Mouse (Mus musculus) limb, embryonic 11.5 days (tissue): ENCODE data around the gene Cep135. TPM values are rescaled to one million over a fixed set of nuclear protein-coding genes. Genes with fewer than 3 reads are reported as not detected.

ENCODE experiments used
- ATAC-seq: fragments of 200-750 bp; cut with Nextera tagmentation; 2 replicates; pipeline ENCODE4 v1.8.0; 2017; ENCODE audit warnings: low read depth; ENCODE audit not compliant: insufficient number of reproducible peaks, low FRiP score, low TSS enrichment
- DNase-seq: peaks from one replicate; pipeline ENCODE4 v3.0.0-alpha.2; 2015; ENCODE audit warnings: low spot score
- H3K27ac ChIP-seq: fragments of 300-500 bp; sonication (generic); replicated peaks from 2 replicates; pipeline ENCODE4 v1.5.1; 2014; ENCODE audit warnings: low read depth, mild to moderate bottlenecking, low read length
- H3K27me3 ChIP-seq: fragments of 300-500 bp; sonication (generic); 2 replicates; pipeline ENCODE4 v1.6.1; 2014; ENCODE audit warnings: mild to moderate bottlenecking, low read length, mixed read lengths; ENCODE audit not compliant: control insufficient read depth, insufficient read depth
- H3K36me3 ChIP-seq: fragments of 300-500 bp; sonication (generic); 2 replicates; pipeline ENCODE4 v1.6.1; 2014; ENCODE audit warnings: mild to moderate bottlenecking, low read length, moderate library complexity, mixed read lengths; ENCODE audit not compliant: control insufficient read depth, insufficient read depth
- H3K4me1 ChIP-seq: fragments of 300-500 bp; sonication (generic); 2 replicates; pipeline ENCODE4 v1.6.1; 2014; ENCODE audit warnings: low read length, mixed read lengths; ENCODE audit not compliant: control insufficient read depth, insufficient read depth
- H3K4me2 ChIP-seq: fragments of 300-500 bp; sonication (generic); 2 replicates; pipeline ENCODE4 v1.6.1; 2014; ENCODE audit warnings: low read depth, mild to moderate bottlenecking, moderate library complexity; ENCODE audit not compliant: severe bottlenecking
- H3K4me3 ChIP-seq: fragments of 300-500 bp; sonication (generic); 2 replicates; pipeline ENCODE4 v1.5.1; 2014; ENCODE audit warnings: low read depth, low read length
- H3K9ac ChIP-seq: fragments of 300-500 bp; sonication (generic); 2 replicates; pipeline ENCODE4 v1.6.1; 2014; ENCODE audit warnings: mild to moderate bottlenecking, low read length
- H3K9me3 ChIP-seq: fragments of 300-500 bp; sonication (generic); 2 replicates; pipeline ENCODE4 v1.6.1; 2016; ENCODE audit warnings: low read length; ENCODE audit not compliant: control insufficient read depth
- WGBS: fragments of 180-500 bp; shearing (Covaris S2); extraction: QIAGEN DNeasy Blood & Tissue Kit; methylation state at CpG from one replicate; pipeline ENCODE4 v1.1.7; 2014; 5-methylcytosine and 5-hydroxymethylcytosine counted together
- polyA plus RNA-seq: library from polyadenylated mRNA; unstranded; fragments of >200 nt; fragmentation: Nextera tagmentation; extraction: Ambion mirVana; gene quantifications from 2 replicates; pipeline ENCODE4 v1.2.1, GENCODE M21; 2014

Cep135 gene
- polyA plus RNA-seq, 1 experiment from 2014 or later, result 12.7 TPM

GRCm38 (mm10) chr5:76681895-76682656, 93.6 kb downstream of the Cep135 start:
- no peak overlapping the region for H3K27ac ChIP-seq

GRCm38 (mm10) chr5:76683455-76683854, 95.0 kb downstream of the Cep135 start:
- 90% methylated on average over 5 of the region's 5 CpGs for WGBS
- Histone ChIP-seq H3K36me3 (no peaks in the 10 kb centered on the region), H3K4me3 (no peak overlapping the region), H3K9me3 (no peaks in the 10 kb centered on the region), H3K27me3 (no peaks in the 10 kb centered on the region), H3K4me2 (no peak overlapping the region), H3K9ac (no peak overlapping the region), H3K27ac (no peak overlapping the region), H3K4me1 (no peaks in the 10 kb centered on the region)
- DNase-seq (no peak), ATAC-seq (no peak)

More at GRCm38 (mm10) chr5:76681895-76682656, 93.6 kb downstream of the Cep135 start:
- no peak for DNase-seq
- Histone ChIP-seq H3K4me1 (no peaks in the 10 kb centered on the region), H3K27me3 (no peaks in the 10 kb centered on the region), H3K36me3 (no peaks in the 10 kb centered on the region), H3K9ac (no peak overlapping the region), H3K4me3 (no peak overlapping the region), H3K4me2 (no peak overlapping the region), H3K9me3 (no peaks in the 10 kb centered on the region)
- no peak for ATAC-seq
- WGBS, result 67% methylated on average over 4 of the region's 4 CpGs

- Histone ChIP-seq H3K4me3 (no peak overlapping the region), H3K4me2 (no peak overlapping the region), H3K9ac (no peak overlapping the region), H3K27me3 (no peaks in the 10 kb centered on the region), H3K27ac (no peak overlapping the region), H3K36me3 (no peaks in the 10 kb centered on the region), H3K4me1 (no peaks in the 10 kb centered on the region), H3K9me3 (no peaks in the 10 kb centered on the region)
- WGBS, result 90% methylated on average over 15 of the region's 15 CpGs
- DNase-seq (no peak), ATAC-seq (no peak)
Measured at GRCm38 (mm10) chr5:76684658-76685605, 96.4 kb downstream of the Cep135 start.

DNA sequence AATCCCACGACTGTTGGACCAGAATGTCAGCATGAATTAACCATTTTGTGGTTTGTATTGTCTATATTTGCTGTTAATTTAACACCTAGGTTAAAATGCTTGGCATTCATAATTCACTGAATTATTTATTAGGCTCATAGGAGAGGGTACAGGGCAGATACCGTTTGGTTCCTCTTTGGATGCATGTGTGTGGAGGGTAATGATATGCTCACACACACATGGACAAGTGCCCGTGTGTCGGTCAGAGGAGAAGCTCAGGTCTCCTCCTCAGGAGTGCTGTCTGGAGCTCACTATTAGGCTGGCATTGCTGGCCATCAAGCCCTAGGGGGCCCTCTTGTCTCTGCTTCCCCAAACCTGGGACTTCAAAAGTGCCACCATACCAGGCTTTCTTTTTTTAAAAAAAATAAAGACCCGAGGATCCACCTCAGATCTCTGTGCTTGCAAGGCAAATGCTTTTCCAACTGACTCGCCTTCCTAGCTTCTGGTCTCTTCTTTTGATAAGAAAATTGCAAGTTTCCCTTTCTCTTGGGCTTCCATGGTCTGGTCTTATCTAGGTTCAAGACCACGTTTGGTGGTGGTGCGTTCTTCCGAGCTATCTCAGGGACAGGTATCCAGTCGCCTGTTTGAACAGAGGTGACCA, 99.6 kb downstream of the Cep135 start:
- Histone ChIP-seq H3K36me3 (no peaks in the 10 kb centered on the region), H3K9ac (no peak overlapping the region), H3K27ac (no peak overlapping the region), H3K4me2 (no peak overlapping the region), H3K4me1 (no peaks in the 10 kb centered on the region), H3K27me3 (no peaks in the 10 kb centered on the region), H3K9me3 (no peaks in the 10 kb centered on the region), H3K4me3 (no peak overlapping the region)
- no peak for ATAC-seq
- no peak for DNase-seq
- WGBS, result 93% methylated on average over 10 of the region's 10 CpGs

DNA sequence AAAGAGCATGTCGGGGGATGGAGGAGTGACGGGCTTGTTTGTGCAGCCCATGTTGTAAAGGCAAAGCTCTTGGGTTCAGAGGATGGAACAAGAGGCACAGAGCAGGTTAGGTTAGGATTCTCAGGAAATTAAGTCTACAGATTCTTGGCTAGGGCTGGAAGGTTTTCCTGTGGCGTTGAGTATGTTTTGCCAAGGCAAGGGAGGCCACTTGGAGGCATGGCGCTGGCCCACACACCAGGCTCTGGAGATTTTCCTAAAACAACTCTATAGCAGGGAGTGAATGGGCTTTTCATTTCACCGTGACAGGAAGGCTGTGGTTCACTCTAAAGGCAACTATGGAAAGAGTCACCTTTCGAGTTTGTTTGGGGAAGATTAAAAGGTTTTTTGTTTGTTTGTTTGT, 100.1 kb downstream of the Cep135 start:
- 89% methylated on average over 6 of the region's 6 CpGs for WGBS
- Histone ChIP-seq H3K9me3 (no peaks in the 10 kb centered on the region), H3K36me3 (no peaks in the 10 kb centered on the region), H3K9ac (no peak overlapping the region), H3K27me3 (no peaks in the 10 kb centered on the region), H3K27ac (no peak overlapping the region), H3K4me3 (no peak overlapping the region), H3K4me2 (no peak overlapping the region), H3K4me1 (no peaks in the 10 kb centered on the region)
- ATAC-seq (no peak), DNase-seq (no peak)

DNA sequence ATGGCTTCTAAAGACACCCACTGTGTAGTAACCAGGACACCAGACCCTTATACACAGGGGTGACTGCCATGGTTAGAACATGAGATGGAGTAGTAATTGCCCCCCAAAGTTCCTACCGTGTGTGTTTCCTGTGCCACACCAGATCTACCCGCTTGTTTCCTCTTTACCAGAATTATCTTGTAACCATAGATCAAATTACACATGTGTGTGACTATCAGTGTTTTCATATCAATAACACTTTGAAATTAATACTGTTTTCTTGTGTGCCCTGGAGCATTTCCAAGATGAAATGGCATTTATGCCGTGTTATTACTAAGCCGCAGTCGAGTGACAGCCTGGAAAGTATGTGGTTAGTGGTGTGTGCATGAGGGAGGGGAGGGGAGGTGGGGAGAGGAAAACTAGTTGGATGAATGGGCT, 101.7 kb downstream of the Cep135 start:
- Histone ChIP-seq H3K9me3 (no peaks in the 10 kb centered on the region), H3K4me3 (no peak overlapping the region), H3K36me3 (no peaks in the 10 kb centered on the region), H3K9ac (no peak overlapping the region), H3K4me1 (no peaks in the 10 kb centered on the region), H3K27me3 (no peaks in the 10 kb centered on the region), H3K27ac (no peak overlapping the region), H3K4me2 (no peak overlapping the region)
- WGBS, result 85% methylated on average over 5 of the region's 5 CpGs
- no peak for DNase-seq
- ATAC-seq, result no peak

DNA sequence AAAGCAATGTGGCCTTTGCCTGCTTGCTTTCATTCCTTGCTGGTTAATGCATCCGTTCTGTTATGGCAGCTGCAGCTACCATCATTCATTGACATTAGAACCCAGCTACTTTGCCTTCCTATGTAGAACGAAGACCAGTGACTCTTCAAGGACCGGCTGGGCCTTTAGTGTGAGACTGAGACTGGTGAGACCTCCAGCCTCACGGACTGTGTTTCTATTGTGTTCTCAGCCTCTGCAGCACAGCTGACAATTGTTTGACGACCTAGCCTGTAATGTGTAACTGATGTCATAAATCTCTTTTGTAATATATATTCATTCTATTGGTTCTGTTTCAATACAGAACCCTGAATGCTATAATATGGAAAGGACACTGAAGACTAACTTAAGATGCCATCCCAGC, 102.8 kb downstream of the Cep135 start:
- Histone ChIP-seq H3K9me3 (no peaks in the 10 kb centered on the region), H3K27ac (no peak overlapping the region), H3K4me3 (no peak overlapping the region), H3K36me3 (no peaks in the 10 kb centered on the region), H3K4me1 (no peaks in the 10 kb centered on the region), H3K9ac (no peak overlapping the region), H3K4me2 (no peak overlapping the region), H3K27me3 (no peaks in the 10 kb centered on the region)
- no peak for DNase-seq
- WGBS, result 92% methylated on average over 5 of the region's 5 CpGs
- no peak for ATAC-seq

GRCm38 (mm10) chr5:76691706-76692424, 103.4 kb downstream of the Cep135 start:
- no peaks in the 10 kb centered on the region for H3K36me3 ChIP-seq
- H3K4me2 ChIP-seq, result no peak overlapping the region
- H3K4me1 ChIP-seq, result no peaks in the 10 kb centered on the region
- no peak overlapping the region for H3K27ac ChIP-seq
- H3K27me3 ChIP-seq, result no peaks in the 10 kb centered on the region
- ATAC-seq (no peak), DNase-seq (no peak)
- 90% methylated on average over 12 of the region's 12 CpGs for WGBS
- no peaks in the 10 kb centered on the region for H3K9me3 ChIP-seq
- H3K9ac ChIP-seq, result no peak overlapping the region
- no peak overlapping the region for H3K4me3 ChIP-seq
